Mouse (Mus musculus) heart, adult 2 months (tissue): ENCODE data around the gene Cdh18.

Experiments
- CTCF ChIP-seq: fragments of 200-600 bp; IDR thresholded peaks from 2 replicates; pipeline ENCODE4 v1.8.1; 2022; ENCODE audit warnings: antibody characterized with exemption, mild to moderate bottlenecking, moderate library complexity
- POLR2A ChIP-seq: fragments of 200-500 bp; IDR thresholded peaks from 2 replicates; pipeline ENCODE4 v1.6.1; 2011; ENCODE audit warnings: mild to moderate bottlenecking, low read depth, low read length, control low read depth; ENCODE audit not compliant: insufficient read depth

DNA sequence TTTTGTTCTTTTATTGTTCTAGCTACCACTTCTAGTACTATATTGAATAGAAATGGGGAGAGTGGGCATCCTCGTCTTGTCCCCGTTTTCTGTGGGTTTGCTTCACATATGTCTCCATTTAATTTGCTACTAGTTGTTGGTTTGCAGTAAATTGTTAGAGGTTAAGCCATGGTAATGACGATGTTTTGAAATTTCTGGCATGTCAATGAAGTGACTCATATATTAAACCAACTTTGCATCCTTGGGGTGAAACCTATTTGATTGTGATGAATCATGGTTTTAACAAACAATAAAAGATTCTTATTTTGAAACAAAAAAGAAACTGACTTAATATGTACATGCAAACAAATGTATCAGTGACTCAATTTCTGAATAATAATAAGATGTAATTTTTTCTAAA, 817.5 kb downstream of the Cdh18 start:
- TF ChIP-seq POLR2A (no peak), CTCF (no peak)
